Mouse (Mus musculus): ENCODE measurements around the gene Ceacam1. TPM values are rescaled to one million over a fixed set of nuclear protein-coding genes. Genes with fewer than 3 reads are reported as not detected.

Gene Ceacam1
- polyA plus RNA-seq, 1 experiment: 7.9 TPM

DNA sequence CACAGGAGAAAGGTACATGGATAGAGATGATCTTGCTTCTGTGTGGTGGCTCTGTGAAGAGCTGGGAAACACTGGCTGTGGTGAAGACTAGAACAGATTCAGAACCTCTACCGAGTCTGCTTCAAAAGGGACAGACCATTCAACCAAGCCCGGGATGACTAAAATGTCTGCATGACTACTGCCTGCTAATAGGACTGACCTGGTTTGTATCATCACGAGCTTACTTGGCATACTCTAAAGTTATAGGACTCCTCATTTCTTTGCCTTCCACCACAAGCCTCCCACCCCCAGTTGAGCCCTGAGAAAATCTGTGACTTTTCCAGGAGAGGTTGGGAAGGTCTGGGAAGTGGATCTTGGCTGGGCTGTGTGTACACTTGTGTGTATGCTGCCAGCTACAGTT lies 65.5 kb downstream of the Ceacam1 start:
- no peak for DNase-seq (ENCODE audit: low spot score)

Other genes starting within 250 kb of the Ceacam1 start
- gene Gsk3a, start 239.8 kb downstream of the Ceacam1 start, polyA plus RNA-seq (2012; rRNA removed): 79.0 and 83.3 TPM in 2 replicates
- 23.6 and 26.8 TPM in 2 replicates for gene Erf, start 226.8 kb downstream of the Ceacam1 start, polyA plus RNA-seq (2012; rRNA removed)
- 30.8 and 58.8 TPM in 2 replicates for gene Cic, start 209.9 kb downstream of the Ceacam1 start, polyA plus RNA-seq (2012; rRNA removed)
- gene Pafah1b3, start 179.6 kb downstream of the Ceacam1 start, polyA plus RNA-seq (2012; rRNA removed): 40.1 and 48.5 TPM in 2 replicates
- gene Prr19, start 176.2 kb downstream of the Ceacam1 start, polyA plus RNA-seq (2012; rRNA removed): 0.06 TPM in 1 of 2 replicates, not detected in the other
- 0.06 and 0.11 TPM in 2 replicates for gene Tmem145, start 171.5 kb downstream of the Ceacam1 start, polyA plus RNA-seq (2012; rRNA removed)
- gene Megf8, start 160.4 kb downstream of the Ceacam1 start, polyA plus RNA-seq (2012; rRNA removed): 21.5 and 28.4 TPM in 2 replicates
- not detected in 2 replicates for gene Cnfn, start 107.9 kb downstream of the Ceacam1 start, polyA plus RNA-seq (2012; rRNA removed)
- 24.8 and 25.1 TPM in 2 replicates for gene Lipe, start 78.9 kb downstream of the Ceacam1 start, polyA plus RNA-seq (2012; rRNA removed)
- 0.08 and 0.16 TPM in 2 replicates for gene Cxcl17, start 64.7 kb downstream of the Ceacam1 start, polyA plus RNA-seq (2012; rRNA removed)
- gene Ceacam2, start 62.3 kb upstream of the Ceacam1 start, polyA plus RNA-seq (2012; rRNA removed): 0.39 and 0.77 TPM in 2 replicates
- not detected in 2 replicates for gene Erich4, start 138.3 kb upstream of the Ceacam1 start, polyA plus RNA-seq (2012; rRNA removed)
- gene Dmac2, start 141.8 kb upstream of the Ceacam1 start, polyA plus RNA-seq (2012; rRNA removed): 38.9 and 44.1 TPM in 2 replicates
- gene B3gnt8, start 149.1 kb upstream of the Ceacam1 start, polyA plus RNA-seq (2012; rRNA removed): 13.2 and 14.1 TPM in 2 replicates
- 90.1 and 102 TPM in 2 replicates for gene Bckdha, start 181.4 kb upstream of the Ceacam1 start, polyA plus RNA-seq (2012; rRNA removed)
- 50.4 and 64.6 TPM in 2 replicates for gene Exosc5, start 181.6 kb upstream of the Ceacam1 start, polyA plus RNA-seq (2012; rRNA removed)
- 1.1 and 1.3 TPM in 2 replicates for gene Tmem91, start 197.6 kb upstream of the Ceacam1 start, polyA plus RNA-seq (2012; rRNA removed)
- gene B9d2, start 203.2 kb upstream of the Ceacam1 start, polyA plus RNA-seq (2012; rRNA removed): 25.6 TPM in 2 replicates
- 16.2 and 27.6 TPM in 2 replicates for gene Tgfb1, start 209.4 kb upstream of the Ceacam1 start, polyA plus RNA-seq (2012; rRNA removed)
- gene Ccdc97, start 241.5 kb upstream of the Ceacam1 start, polyA plus RNA-seq (2012; rRNA removed): 42.4 and 49.7 TPM in 2 replicates